Mouse (Mus musculus) right cerebral cortex, postnatal 25 days (tissue): ENCODE data around the gene Rapgef3.
A peak's percentile ranks its signal among the peaks of the same experiment; 100 is the strongest.

Experiments used
- DNase-seq: peaks from one replicate; pipeline ENCODE4 v3.0.0; 2022

Rapgef3 gene

DNA sequence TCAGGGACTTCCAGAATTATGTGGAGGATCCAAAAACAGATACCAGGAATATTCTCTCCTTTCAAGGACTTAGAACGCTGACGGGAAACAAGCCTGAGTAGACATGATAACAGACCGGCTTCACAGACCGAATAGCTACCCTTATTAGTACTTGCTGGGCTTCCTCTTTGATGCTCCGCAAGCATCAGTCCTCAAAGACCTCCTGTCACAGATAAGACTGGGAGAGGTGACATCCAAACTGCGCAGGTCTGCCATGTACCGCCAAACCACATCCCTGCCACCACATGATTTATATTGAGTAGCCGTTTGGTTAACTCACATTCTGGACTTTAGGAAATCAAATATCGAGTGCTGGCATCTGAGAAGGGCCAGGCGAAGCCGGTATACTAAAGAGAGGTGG lies 51.0 kb downstream of the Rapgef3 start:
- no peak for DNase-seq

DNA sequence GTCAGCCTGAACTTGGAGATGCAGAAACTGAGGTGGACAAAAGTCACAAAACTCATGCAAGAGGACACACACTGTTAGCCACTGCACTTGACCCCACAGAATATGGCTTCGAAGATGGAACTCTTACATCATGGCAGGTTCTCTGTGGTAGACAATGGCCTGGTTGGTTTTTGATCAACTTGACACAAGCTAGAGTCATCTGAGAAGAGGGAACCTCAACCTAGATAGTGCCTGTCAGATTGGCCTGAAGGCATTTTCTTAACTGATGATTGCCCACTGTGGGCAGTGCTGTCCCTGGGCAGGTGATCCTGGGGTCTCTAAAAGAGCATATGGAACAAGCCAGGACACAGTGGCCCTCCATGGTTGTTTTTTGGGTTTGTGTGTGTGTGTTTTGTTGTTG lies 52.0 kb downstream of the Rapgef3 start:
- DNase-seq = no peak

DNA sequence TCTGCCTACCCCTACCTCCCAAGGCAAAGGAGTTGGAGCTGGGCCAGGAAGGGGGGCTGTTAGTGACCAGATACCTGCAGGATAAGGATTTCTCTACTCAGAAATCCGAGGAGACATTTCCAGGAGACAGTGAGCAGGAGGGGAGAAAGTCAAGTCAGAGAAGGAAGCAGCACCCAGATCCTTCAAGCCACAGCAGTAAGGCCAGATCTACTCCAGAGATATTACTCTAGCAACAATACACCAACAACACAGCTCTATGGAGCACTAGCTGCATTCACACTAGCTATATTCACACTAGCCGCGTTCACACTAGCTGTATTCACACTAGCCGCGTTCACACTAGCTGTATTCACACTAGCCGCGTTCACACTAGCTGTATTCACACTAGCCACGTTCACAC lies 52.7 kb downstream of the Rapgef3 start:
- no peak for DNase-seq

DNA sequence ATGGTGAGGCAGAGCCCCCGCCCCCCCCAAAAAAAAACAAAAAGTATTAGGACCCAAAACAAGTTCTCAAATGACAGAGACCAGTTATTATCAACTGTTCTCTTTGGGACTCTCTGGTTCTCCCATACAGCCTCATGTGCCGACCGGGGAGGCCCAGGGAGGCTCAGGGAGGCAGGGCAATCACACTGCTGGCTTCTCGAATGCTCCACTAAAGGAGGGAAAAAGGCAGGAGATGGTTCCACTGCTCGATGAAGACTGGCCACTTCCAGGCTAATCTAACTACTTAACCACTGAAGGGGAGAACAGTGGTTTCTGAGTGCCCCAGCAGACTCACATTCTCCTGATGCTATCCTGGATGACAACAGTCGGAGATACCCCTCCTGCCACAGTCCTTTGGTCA lies 55.2 kb downstream of the Rapgef3 start:
- DNase-seq = no peak

DNA sequence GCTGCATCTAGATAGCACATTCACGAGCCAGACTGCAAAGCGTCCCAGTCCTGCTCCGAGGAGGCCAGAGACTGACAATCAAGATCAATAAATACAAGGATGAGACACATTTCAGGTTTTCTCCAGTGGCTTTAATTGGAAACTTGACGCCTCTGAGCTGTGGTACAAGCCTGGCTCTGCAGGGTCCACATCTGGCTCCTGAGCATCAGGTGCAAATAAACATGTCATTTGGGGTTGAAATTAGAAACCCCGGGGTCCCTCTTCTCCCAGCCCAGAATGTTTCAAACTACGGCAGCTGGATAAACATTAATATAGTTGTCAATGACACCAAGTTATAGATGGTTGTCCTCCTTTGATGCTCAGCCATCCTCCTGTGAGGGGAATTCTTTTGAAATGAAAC lies 56.9 kb downstream of the Rapgef3 start:
- DNase-seq = no peak

DNA sequence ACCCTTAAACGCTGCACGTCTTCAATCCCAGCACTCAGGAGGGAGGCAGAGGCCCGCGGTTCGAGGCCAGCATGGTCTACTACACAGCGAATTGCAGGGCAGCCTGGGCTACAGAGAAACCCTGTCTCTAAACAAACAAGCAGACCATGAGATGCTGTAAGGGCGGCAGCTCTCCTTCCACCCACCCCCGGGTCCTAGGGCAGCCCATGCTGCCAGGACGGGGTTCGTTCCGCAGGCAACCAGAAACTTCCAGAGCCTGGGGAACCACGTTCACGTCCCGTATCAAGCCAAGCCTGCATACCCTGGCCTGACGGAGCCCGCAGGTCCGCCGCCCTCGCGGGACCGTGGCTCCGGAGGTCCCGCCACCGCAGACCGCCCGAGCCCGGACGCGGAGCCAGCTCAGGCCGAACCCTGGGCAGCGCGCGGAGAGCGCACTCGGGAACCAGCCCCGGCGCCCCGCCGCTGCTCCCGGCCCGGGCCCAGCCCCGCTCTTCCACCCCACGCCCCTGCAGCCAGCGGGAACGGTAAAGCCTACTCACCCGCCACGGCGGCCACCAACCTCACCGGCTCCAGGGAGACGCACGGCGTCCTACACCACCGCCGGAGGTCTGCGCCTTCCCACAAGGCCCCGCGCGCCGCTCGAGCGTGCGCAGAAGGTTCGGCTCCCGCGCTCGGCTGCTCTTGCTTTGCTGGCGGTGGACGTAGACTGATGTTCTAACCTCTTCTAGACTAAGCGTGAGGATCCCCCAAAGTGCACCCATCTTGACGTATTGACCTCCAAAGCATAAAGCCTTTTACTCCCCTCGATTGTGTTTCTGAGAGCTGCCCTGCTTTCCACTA lies 62.3 kb downstream of the Rapgef3 start, which contains the start of gene Rpap3:
Rpap3 (minus strand) TSS at position 615 of the 840 bp plus-strand sequence.
- DNase-seq = peak; percentile 88

DNA sequence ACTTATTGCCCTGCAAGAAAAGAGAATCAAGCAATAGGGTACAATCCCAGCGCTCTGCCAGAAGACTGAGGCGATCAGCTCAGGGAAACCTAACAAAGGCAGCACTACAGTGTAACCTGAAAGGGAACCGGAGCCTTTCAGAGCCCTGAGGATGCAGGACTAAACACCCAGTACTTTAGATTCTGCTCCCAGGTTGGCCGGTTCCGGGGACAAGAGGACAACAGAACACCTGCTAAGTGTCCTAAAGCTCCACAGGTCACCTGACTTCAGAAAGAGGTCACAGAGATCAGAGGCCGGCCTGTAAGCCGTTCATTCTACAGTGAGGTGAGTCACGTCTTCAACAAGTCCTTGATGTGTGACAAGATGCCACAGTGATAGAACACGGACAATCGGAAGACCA lies 71.2 kb downstream of the Rapgef3 start:
- no peak for DNase-seq
